Mouse (Mus musculus) G1E (cell line): ENCODE results near the gene Kif28. TPM values are rescaled to one million over a fixed set of nuclear protein-coding genes. Genes with fewer than 3 reads are reported as not detected.
A peak's percentile ranks its signal among the peaks of the same experiment; 100 is the strongest.
"Not testable (repeated sequence)": the region's sequence is repeated elsewhere in the genome, so short reads cannot be mapped to it uniquely, and the experiment has no call there.

Source experiments
- ATAC-seq: 2 replicates; pipeline ENCODE4 v1.8.0; 2016; ENCODE audit warnings: mild to moderate bottlenecking; ENCODE audit not compliant: insufficient number of reproducible peaks, poor library complexity, low FRiP score, severe bottlenecking; ENCODE audit errors: extremely low read depth
- DNase-seq: peaks from one replicate; pipeline ENCODE4 v3.0.0; 2012; ENCODE audit warnings: low spot score
- H3K27me3 ChIP-seq: 2 replicates; pipeline ENCODE4 v1.6.1; 2012; ENCODE audit warnings: mild to moderate bottlenecking, low read length, inconsistent platforms; ENCODE audit not compliant: insufficient read depth
- H3K36me3 ChIP-seq: replicated peaks from 2 replicates; pipeline ENCODE3; 2012; ENCODE audit warnings: mild to moderate bottlenecking, inconsistent platforms
- H3K4me1 ChIP-seq: 2 replicates; pipeline ENCODE4 v1.6.1; 2012; ENCODE audit warnings: low read depth, low read length, inconsistent platforms, mixed read lengths; ENCODE audit not compliant: insufficient read depth
- H3K4me3 ChIP-seq: 2 replicates; pipeline ENCODE4 v1.5.1; 2012; ENCODE audit warnings: low read depth, mild to moderate bottlenecking, inconsistent platforms, low read length, moderate library complexity, mixed read lengths
- H3K9me3 ChIP-seq: replicated peaks from 2 replicates; pipeline ENCODE4 v1.6.1; 2012; ENCODE audit warnings: inconsistent platforms
- CTCF ChIP-seq: IDR thresholded peaks from 2 replicates; pipeline ENCODE4 v1.5.1; 2012; ENCODE audit warnings: low read depth, low read length, inconsistent platforms, mixed read lengths
- GATA1 ChIP-seq: IDR thresholded peaks from 2 replicates; pipeline ENCODE4 v1.6.1; 2012; ENCODE audit warnings: borderline replicate concordance, low read length, inconsistent platforms, mixed read lengths
- GATA2 ChIP-seq: IDR thresholded peaks from 2 replicates; pipeline ENCODE4 v1.6.1; 2012; ENCODE audit warnings: low read depth, low read length, inconsistent platforms, borderline replicate concordance
- POLR2AphosphoS5 ChIP-seq: IDR thresholded peaks from 2 replicates; pipeline ENCODE4 v1.6.1; 2012; ENCODE audit warnings: low read depth, low read length, inconsistent platforms; ENCODE audit not compliant: insufficient replicate concordance
- TAL1 ChIP-seq: conservative IDR thresholded peaks from 2 replicates; pipeline ENCODE4 v1.6.1; 2012; ENCODE audit warnings: low read depth, low read length, inconsistent platforms, mixed read lengths
- polyA plus RNA-seq: library from polyadenylated mRNA; stranded (reverse); fragments of >175 nt; gene quantifications from 2 replicates; pipeline ENCODE4 v1.2.3, GENCODE M21; 2012
- total RNA-seq, 2 experiments: library from RNA; stranded (forward) in 1 of 2; stranded (reverse) in 1 of 2; fragments of 200-1000 nt in 1 of 2; fragments of >200 nt in 1 of 2; fragmentation: Nextera tagmentation in 1 of 2; gene quantifications; 2 replicates each; pipeline ENCODE4 v1.2.3; 2014 to 2017

Gene Kif28
- total and polyA plus RNA-seq, 3 experiments: 0.05 TPM; not detected in 2

DNA sequence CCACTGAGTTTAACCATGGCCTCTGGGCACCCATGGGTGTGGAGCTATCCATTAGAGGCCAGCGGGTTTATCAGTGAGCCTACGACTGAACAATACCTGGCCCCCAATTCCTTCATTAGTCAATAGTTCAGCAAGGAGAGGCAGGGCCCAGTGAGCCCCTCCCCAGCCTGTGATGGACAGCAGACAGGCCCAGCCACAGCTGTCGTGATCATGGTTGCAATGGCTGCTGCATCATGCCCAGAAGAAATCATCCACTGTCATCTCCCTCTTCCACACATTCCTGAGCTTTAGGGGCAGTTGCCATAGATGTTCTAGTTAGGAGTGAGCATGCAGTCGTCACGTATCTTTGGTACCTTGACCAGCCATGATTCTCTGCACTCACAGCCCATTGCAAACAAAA, 56.2 kb downstream of the Kif28 start:
- Histone ChIP-seq H3K4me3 (no peak overlapping the region), H3K4me1 (peaks cover 13% of the 10 kb centered on the region), H3K27me3 (no peaks in the 10 kb centered on the region), H3K9me3 (no peaks in the 10 kb centered on the region), H3K36me3 (peaks cover 47% of the 10 kb centered on the region)
- ATAC-seq (no peak), DNase-seq (no peak)
- TF ChIP-seq POLR2AphosphoS5 (no peak), TAL1 (no peak), CTCF (no peak), GATA1 (no peak), GATA2 (no peak)

DNA sequence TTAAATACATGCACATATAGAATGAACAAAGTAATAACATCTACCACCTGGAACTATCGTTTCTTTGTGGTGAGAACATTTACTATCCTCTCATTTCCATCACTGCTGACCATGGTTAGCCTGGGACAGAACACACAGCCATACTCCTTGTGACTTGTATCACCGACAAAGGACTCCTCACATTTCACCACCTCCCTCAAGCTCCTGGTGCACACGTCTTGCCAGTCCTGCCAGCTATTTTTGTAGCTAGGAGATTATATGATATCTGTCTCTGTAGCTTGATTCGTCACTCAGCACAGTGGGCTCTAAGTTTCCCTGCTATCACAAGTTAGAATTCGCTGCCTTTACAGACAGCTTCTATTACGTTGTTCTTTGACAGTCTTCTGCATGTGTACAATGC, 56.7 kb downstream of the Kif28 start:
- DNase-seq (no peak), ATAC-seq (no peak)
- Histone ChIP-seq H3K9me3 (no peaks in the 10 kb centered on the region), H3K27me3 (no peaks in the 10 kb centered on the region), H3K4me3 (no peak overlapping the region), H3K4me1 (peaks cover 16% of the 10 kb centered on the region), H3K36me3 (peaks cover 52% of the 10 kb centered on the region)
- TF ChIP-seq GATA2 (no peak), POLR2AphosphoS5 (no peak), CTCF (no peak), TAL1 (no peak), GATA1 (no peak)

DNA sequence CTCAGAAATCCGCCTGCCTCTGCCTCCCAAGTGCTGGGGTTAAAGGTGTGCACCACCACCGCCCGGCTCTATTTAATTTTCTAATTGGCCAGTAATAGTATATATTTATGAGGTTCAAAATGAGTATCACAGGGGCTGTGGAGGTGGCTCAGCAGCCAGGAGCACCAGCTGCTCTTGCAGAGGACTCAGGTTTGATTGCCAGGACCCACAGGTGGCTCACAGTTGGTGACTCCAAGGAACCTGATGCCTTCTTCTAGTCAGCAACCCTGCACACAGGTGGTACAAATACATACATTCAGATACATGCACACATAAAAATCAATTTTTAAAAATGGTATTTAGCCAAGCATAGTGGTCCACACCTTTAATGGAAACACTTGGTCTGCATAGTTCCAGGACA, 57.1 kb downstream of the Kif28 start:
- no peak overlapping the region for H3K4me3 ChIP-seq
- no peaks in the 10 kb centered on the region for H3K27me3 ChIP-seq
- TF ChIP-seq TAL1 (no peak), CTCF (no peak), GATA1 (no peak)
- no peaks in the 10 kb centered on the region for H3K9me3 ChIP-seq
- peaks cover 20% of the 10 kb centered on the region for H3K4me1 ChIP-seq
- ATAC-seq: no peak
- no peak for DNase-seq
- peaks cover 56% of the 10 kb centered on the region for H3K36me3 ChIP-seq

DNA sequence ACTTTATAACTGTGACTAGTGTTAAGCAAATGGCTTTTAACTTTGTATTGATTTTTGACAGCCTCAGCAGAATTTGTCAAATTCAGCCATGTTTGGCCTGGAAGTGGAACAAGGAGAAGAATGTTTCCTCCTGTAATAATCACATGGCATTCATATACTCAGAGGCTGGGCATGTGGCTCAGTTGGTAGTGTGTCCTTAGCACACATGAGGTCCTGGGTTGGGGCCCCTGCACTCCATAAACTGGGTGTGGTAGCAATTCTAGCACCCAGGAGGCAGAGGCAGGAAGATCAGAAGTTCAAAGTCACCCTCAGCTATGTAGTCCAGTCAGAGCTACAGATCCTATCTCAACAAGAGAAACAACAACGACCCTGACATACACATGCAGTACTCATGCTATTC, 57.8 kb downstream of the Kif28 start:
- H3K9me3 ChIP-seq: no peaks in the 10 kb centered on the region
- TF ChIP-seq TAL1 (no peak), POLR2AphosphoS5 (no peak), GATA1 (no peak), GATA2 (no peak), CTCF (no peak)
- no peak for ATAC-seq
- peaks cover 59% of the 10 kb centered on the region for H3K36me3 ChIP-seq
- H3K27me3 ChIP-seq: no peaks in the 10 kb centered on the region
- H3K4me1 ChIP-seq: peaks cover 25% of the 10 kb centered on the region
- no peak for DNase-seq
- no peak overlapping the region for H3K4me3 ChIP-seq

DNA sequence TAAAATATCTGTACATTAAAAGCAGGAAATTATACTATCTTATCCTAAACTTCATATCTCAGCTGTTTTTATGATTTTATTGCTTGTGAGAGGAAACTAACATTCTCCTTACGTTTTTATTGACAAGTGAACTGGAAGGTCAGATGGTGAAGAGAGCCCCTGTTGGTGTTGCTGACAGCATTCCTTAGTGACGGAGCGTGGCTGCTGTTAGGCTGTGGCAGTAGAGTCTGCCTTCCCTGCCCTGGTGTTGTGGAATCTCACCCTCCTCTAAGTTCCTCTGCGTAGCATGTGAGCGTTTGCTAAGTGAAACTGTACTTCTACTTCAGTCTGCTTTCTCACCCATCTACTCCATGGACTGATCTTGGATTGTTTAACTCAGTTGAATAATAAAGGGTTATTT, 58.3 kb downstream of the Kif28 start:
- no peak for TF ChIP-seq TAL1
- TF ChIP-seq GATA2: no peak
- no peak for TF ChIP-seq GATA1

DNA sequence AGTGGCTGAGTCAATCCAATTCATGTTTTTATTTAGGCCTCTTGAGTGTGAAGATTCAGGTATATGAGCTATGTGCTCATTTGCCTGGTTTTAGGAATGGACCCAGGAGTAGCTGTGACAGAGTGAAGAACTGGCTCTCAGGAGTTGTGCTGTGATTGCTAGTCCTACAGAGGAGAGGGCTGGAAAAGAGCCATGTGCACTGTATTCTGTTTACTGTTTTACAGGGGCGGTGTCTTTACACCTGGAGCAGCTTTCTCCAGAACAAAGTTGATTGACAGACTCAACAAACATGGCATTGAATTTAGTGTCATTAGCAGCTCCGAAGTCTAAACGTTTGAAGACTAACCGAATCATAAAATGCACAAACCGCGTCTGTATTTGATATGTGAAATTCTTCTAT, 58.7 kb downstream of the Kif28 start:
- Histone ChIP-seq H3K4me1 (peaks cover 34% of the 10 kb centered on the region), H3K27me3 (no peaks in the 10 kb centered on the region), H3K36me3 (peaks cover 66% of the 10 kb centered on the region), H3K4me3 (no peak overlapping the region), H3K9me3 (no peaks in the 10 kb centered on the region)
- ATAC-seq (no peak), DNase-seq (no peak)
- no peak for TF ChIP-seq TAL1
- no peak for TF ChIP-seq GATA2
- TF ChIP-seq CTCF: no peak
- no peak for TF ChIP-seq GATA1
- no peak for TF ChIP-seq POLR2AphosphoS5

More for the DNA sequence above, 58.3 kb downstream of the Kif28 start:
- DNase-seq: no peak
- no peak overlapping the region for H3K4me3 ChIP-seq
- H3K9me3 ChIP-seq: no peaks in the 10 kb centered on the region
- peaks cover 30% of the 10 kb centered on the region for H3K4me1 ChIP-seq
- no peaks in the 10 kb centered on the region for H3K27me3 ChIP-seq
- H3K36me3 ChIP-seq: peaks cover 63% of the 10 kb centered on the region
- ATAC-seq: no peak

DNA sequence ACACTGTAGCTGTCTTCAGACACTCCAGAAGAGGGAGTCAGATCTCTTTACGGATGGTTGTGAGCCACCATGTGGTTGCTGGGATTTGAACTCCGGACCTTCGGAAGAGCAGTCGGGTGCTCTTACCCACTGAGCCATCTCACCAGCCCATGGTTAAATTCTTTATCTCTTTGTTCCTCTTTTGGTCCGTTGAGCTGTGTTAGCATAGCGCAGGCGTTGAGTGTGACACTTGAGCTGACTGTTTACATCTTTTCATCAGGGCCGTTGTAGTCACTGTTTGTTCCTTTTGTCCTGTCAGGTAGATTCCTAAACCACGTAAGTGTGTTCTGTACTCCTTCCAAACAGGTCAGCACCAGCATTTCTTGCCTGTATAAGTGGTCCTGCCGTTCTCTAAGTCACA, 62.3 kb downstream of the Kif28 start:
- Histone ChIP-seq H3K36me3 (peaks cover 79% of the 10 kb centered on the region), H3K4me3 (peak overlapping the region; percentile 44; the same call in 1 of the 2 replicates), H3K4me1 (peaks cover 36% of the 10 kb centered on the region)
- ATAC-seq (peak; percentile 70), DNase-seq (peak; percentile 39)
- not testable (repeated sequence) for H3K9me3 ChIP-seq, H3K27me3 ChIP-seq
